Mouse (Mus musculus): ENCODE data around the gene Sprr2a1.
"Not testable (repeated sequence)": the region's sequence is repeated elsewhere in the genome, so short reads cannot be mapped to it uniquely, and the experiment has no call there.

Sprr2a1 gene

DNA sequence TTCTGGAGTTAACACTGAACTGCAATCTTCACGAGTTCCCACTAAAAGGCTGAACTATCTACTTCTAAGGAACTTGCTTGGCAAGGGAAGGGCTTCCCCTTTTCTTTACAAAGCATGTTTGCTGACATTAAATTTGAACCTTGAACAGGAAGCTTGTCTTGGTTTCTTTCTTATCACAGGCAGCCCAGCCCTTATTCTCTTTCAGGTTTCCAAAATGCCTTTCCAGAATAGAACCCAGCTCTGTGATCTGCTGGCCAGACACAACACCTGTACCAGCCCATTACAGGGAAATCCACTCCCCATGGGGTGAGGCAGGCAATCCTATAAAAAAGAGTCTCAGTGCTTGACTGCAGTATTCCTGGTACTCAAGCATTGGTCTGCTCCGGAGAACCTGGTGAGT, at the start of gene Sprr2a1, which contains the start of gene Sprr2a2:
Gene Sprr2a1, plus strand, starts transcription at position 231 of the 400 bp plus-strand sequence.
Gene Sprr2a2, plus strand, starts transcription at position 352 of the 400 bp plus-strand sequence.
- not testable (repeated sequence) for DNase-seq (ENCODE audit: low read depth, low spot score)

DNA sequence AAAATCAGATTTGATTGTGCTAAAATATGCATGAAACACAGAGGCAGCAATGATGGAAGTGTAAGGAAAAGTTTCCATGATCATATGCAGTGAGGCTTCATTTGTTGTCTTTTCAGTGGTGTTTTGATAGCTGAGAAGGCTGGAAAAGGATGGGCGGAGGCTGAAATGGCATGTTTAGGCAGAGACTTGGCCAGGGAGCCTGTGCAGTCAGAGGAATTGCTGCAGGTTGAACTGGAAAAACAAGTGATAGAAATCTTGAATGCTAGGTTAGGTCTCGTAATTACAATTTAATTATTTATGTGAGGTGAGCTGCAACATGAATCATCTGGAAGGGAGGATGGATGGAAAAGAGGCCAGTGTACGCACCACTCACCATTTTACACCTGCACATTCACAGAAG, 45.8 kb upstream of the Sprr2a1 start:
- DNase-seq (ENCODE audit: low read depth, low spot score), result no peak

DNA sequence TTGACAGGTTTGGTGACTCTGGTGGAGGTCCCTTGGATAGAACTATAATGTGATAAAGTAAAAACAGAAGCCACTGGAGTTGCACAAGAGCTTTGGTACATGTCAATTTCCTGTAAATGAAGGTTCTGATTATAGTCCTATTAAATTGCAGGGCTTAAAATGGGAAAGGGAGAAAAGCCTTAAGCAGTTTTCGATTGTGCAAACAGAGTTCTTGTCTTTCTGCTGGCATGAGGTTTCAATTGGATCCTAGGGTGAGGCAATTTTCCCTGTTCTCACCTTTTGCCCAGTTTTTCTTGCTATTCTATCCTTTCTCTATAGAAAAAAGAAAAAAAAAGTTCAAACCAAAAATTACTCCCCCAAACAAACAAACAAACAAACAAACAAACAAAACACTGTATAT, 38.7 kb upstream of the Sprr2a1 start:
- no peak for DNase-seq (ENCODE audit: low read depth, low spot score)

DNA sequence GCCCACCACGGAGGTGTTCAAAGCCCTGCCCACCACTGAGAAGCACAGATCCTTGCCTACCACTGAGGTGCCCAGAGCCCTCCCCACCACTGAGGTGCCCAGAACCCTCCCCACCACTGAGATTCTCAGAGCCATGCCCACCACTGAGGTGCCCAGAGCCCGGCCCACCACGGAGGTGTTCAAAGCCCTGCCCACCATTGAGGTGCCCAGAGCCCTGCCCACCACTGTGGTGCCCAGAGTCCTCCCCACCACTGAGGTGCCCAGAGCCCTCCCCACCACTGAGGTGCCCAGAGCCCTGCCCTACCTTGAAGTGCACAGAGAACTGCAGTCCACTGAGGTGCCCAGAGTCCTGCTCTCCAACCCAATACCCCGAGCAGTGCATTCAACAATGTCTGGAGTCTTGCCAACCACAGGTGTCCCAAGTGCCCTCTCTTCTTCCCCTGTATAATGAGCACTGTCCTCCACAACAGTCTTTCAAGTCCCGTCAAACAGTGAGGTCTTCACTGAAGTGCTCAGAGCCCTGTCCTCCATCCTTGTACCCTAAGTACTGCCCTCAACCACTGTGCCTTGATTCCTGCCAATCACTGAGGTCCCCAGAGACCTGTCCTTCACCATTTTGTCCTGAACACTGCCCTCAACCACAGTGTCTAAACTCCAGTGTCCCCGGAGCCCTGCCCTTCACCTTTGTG, 19.9 kb upstream of the Sprr2a1 start:
- no peak for DNase-seq (ENCODE audit: low read depth, low spot score)

DNA sequence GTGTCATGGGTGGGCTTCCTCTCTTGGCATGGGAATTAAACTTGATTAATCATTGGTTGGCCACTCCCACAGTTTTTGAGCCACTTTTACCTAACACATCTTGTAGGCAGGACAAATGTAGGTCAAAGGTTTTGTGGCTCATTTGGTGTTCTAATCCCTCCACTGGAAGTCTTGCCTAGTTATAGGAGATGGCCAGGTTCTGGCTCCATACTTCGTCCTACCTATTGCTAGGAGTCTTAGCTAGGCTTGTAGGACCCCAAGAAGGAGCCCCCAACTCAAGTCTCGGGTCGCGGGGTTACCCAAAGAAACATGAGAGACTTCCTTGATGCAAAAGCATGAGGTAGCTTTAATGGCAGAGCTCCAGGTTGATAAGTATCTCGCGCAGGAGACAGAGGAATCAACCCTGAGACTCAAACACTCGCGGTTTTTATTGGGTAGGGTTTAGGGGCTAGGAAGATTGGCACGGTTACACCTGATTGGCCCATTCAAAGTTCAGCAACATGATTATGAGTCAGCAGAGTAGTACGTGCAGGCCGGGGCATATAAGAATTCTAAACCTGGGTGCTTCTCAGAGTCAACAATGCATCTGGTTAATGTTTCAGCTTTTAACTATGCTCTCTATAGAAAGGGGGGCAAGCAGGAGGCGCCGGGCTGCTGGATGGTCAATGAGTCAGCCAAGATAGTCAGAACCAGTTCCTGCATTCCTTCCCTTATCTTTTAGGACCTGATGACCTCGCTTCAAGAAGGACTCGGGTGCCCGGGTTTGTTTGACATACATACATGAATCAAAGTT, 4.3 kb upstream of the Sprr2a1 start:
- not testable (repeated sequence) for DNase-seq (ENCODE audit: low read depth, low spot score)

DNA sequence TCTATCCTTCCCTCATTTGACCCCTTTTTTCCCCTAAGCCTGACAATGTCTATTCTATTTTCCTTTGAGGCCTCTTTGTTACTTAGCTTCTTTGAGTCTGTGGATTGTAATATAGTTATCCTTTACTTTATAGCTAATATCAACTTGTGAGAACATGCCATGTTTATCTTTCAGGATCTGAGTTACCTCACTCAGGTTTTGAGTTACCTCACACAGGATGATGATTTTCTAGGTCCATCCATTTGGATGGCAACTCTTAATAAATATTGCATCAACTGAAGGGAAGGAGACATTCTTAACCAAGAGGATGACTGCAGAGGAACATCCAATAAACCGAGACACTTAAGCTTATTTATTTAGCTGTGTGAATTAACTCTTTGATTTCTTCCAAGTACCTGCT, 3.5 kb upstream of the Sprr2a1 start:
- DNase-seq (ENCODE audit: low read depth, low spot score), result not testable (repeated sequence)

DNA sequence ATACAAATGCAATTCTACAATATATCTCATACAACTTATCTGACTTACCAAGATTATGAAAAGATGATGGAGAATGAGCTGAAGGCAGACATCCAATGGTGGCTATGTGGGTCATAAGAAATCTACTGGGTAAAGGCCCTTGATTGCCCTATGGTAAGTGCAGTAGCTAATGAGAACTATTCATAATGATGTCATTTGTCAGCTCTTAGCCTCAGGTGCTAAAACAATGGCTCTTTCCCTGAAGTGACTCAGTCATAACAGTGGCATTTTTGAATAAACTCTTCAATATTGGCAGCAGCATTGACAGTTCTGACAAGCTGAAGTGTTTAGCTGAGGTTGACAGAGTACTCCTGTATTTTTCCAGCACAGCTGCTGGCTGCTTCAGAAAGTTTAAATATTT, 1.9 kb upstream of the Sprr2a1 start:
- DNase-seq (ENCODE audit: low read depth, low spot score), result not testable (repeated sequence)

DNA sequence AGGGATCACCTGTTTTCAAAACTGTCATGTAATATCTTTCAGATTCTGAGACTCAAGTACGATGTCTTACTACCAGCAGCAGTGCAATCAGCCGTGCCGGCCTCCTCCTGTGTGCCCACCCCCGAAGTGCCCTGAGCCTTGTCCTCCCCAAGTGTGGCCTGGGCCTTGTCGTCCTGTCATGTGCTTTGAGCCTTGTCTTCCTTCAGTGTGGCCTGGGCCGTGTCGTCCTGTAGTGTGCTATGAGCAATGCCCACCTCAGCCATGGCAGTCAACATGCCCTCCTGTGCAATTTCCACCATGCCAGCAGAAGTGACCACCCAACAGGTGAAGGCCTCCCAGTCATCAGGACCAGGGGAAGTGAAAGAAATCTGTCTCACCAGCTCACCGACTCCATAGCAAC, 3.4 kb downstream of the Sprr2a1 start:
- DNase-seq (ENCODE audit: low read depth, low spot score), result not testable (repeated sequence)

DNA sequence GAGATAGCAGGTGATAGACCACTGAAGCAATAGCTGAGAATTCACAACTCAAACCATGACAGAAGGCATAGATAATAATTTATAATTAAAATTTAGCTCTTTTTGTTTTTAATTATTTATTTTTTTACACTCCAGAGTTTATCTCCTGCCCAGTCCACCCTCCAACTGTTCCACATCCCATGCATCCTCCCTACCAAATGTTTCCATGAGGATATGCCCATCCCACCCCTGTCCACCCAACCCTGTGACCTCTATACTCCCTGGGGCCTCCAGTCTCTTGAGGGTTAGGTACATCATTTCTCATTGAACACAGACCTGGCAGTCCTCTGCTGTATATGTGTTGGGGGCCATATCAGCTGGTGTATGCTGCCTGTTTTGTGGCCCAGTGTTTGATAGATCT, 8.1 kb downstream of the Sprr2a1 start:
- DNase-seq (ENCODE audit: low read depth, low spot score), result not testable (repeated sequence)

DNA sequence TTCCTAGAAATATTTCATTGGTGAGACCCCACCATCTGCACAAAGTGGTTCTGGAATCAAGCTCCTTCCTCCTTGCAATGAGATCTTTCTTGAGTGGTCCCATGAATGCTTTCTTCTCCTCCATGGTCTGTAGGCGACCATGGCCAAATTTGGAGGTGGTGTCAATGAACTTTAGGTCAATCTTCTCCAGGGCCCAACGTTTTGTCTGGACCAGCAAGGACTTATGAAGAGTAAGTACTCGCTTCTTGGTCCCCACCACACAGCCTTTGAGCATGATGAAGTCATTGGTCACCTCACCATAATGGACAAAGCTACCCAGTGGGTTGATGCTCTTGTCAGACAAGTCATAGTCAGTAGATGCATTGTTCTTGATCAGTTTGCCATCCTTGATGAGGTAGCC, 11.8 kb downstream of the Sprr2a1 start:
- not testable (repeated sequence) for DNase-seq (ENCODE audit: low read depth, low spot score)

DNA sequence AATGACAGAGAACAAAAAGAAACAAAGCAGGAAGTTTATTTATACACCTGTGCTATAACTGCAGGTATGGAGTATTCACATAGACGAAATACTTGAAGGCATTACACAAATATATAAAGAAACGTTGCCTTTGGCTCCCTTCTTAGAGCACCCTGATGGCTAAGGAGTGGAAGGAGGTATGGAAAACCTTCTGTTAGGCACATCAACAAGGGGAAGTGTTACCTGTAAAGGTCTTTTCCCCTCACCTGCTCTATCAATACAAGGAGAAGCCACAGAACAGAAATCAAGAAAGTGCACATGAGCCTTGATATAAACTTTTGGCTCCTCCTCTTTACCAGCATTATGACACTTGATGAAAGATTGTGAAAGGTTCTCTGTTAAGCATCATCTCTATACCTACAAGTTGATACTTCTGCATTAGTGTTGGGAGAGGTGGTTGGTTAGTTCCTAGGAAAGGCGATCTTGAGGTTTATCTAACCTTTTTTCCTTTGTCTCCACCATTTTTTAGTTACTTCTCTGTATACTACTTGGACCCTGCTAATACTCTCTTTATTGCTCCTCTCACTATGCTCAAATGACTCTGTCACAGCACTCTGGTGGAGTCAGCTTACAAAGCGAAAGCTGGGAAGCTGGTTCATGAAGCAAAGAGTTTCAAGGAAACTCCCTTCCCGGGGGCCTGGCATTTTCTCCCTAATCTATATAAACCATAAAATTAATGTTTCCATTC, 21.0 kb downstream of the Sprr2a1 start:
- DNase-seq (ENCODE audit: low read depth, low spot score), result not testable (repeated sequence)

DNA sequence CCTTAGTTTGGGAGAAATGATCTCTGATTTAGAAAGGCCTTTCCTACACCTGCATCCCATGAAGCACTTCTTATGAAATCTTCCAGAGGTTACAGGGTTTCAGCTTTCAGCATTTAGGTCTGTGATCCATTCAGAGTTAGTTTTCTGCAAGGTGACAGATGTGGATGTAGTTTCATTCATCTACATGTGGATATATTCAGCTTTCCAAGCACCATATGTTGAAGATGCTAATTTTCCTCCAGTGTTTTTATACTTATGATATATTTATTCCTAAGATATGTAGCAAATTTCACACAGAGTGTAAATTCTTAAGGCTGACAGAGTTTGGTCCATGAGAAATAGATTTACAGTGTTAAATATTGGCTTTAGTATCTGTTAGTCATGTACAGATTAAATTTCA, 23.1 kb downstream of the Sprr2a1 start:
- DNase-seq (ENCODE audit: low read depth, low spot score), result not testable (repeated sequence)

DNA sequence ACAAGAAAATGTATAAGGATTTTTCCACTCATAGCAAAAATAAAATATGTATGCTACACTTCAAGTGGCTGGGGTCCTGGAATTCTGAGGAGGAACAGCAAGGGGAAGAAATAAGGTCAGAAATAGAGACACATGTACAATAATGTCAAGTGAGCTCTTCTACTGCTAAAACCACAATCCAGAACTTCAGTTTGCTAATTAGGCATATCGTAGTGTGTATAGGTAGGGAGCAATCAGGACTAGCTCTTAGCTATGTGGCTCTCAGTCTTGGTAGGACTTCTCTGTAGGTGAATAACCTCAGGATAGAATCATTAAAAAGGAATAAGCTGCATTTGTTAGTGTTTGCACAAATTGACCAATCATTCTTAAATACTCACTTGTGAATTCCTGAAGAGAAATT, 23.6 kb downstream of the Sprr2a1 start:
- not testable (repeated sequence) for DNase-seq (ENCODE audit: low read depth, low spot score)

DNA sequence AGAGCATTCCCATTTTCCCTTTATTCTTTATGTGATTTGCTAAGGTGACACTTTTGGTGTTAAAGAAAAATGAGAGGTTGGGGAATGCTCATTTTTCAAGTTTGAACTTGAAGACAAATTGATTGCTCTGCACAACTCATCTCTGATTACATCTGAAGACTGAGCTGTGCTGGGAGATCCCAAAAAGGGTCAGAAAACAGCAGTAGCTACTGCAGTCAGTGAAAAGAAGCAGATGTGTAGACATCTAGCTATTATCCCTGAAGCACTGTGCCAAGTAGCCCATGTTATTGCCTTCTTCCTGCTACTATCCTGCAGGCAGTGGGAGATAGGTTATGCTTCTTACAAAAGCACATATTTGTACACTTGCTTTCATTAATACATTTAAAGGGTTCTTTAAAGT, 29.2 kb downstream of the Sprr2a1 start:
- not testable (repeated sequence) for DNase-seq (ENCODE audit: low read depth, low spot score)

DNA sequence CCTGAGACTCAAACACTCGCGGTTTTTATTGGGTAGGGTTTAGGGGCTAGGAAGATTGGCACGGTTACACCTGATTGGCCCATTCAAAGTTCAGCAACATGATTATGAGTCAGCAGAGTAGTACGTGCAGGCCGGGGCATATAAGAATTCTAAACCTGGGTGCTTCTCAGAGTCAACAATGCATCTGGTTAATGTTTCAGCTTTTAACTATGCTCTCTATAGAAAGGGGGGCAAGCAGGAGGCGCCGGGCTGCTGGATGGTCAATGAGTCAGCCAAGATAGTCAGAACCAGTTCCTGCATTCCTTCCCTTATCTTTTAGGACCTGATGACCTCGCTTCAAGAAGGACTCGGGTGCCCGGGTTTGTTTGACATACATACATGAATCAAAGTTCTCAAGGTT, 30.6 kb downstream of the Sprr2a1 start:
- DNase-seq (ENCODE audit: low read depth, low spot score), result not testable (repeated sequence)

DNA sequence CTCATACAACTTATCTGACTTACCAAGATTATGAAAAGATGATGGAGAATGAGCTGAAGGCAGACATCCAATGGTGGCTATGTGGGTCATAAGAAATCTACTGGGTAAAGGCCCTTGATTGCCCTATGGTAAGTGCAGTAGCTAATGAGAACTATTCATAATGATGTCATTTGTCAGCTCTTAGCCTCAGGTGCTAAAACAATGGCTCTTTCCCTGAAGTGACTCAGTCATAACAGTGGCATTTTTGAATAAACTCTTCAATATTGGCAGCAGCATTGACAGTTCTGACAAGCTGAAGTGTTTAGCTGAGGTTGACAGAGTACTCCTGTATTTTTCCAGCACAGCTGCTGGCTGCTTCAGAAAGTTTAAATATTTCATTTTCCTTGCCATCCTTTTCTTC, 32.9 kb downstream of the Sprr2a1 start:
- not testable (repeated sequence) for DNase-seq (ENCODE audit: low read depth, low spot score)

DNA sequence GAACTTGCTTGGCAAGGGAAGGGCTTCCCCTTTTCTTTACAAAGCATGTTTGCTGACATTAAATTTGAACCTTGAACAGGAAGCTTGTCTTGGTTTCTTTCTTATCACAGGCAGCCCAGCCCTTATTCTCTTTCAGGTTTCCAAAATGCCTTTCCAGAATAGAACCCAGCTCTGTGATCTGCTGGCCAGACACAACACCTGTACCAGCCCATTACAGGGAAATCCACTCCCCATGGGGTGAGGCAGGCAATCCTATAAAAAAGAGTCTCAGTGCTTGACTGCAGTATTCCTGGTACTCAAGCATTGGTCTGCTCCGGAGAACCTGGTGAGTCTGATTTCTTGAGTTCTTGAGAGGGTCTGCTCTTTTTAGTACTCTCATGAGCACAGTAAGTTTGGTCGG, 34.9 kb downstream of the Sprr2a1 start:
- not testable (repeated sequence) for DNase-seq (ENCODE audit: low read depth, low spot score)

DNA sequence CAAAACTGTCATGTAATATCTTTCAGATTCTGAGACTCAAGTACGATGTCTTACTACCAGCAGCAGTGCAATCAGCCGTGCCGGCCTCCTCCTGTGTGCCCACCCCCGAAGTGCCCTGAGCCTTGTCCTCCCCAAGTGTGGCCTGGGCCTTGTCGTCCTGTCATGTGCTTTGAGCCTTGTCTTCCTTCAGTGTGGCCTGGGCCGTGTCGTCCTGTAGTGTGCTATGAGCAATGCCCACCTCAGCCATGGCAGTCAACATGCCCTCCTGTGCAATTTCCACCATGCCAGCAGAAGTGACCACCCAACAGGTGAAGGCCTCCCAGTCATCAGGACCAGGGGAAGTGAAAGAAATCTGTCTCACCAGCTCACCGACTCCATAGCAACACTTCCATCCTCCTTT, 38.3 kb downstream of the Sprr2a1 start:
- not testable (repeated sequence) for DNase-seq (ENCODE audit: low read depth, low spot score)

DNA sequence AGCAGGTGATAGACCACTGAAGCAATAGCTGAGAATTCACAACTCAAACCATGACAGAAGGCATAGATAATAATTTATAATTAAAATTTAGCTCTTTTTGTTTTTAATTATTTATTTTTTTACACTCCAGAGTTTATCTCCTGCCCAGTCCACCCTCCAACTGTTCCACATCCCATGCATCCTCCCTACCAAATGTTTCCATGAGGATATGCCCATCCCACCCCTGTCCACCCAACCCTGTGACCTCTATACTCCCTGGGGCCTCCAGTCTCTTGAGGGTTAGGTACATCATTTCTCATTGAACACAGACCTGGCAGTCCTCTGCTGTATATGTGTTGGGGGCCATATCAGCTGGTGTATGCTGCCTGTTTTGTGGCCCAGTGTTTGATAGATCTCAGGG, 42.9 kb downstream of the Sprr2a1 start:
- not testable (repeated sequence) for DNase-seq (ENCODE audit: low read depth, low spot score)

DNA sequence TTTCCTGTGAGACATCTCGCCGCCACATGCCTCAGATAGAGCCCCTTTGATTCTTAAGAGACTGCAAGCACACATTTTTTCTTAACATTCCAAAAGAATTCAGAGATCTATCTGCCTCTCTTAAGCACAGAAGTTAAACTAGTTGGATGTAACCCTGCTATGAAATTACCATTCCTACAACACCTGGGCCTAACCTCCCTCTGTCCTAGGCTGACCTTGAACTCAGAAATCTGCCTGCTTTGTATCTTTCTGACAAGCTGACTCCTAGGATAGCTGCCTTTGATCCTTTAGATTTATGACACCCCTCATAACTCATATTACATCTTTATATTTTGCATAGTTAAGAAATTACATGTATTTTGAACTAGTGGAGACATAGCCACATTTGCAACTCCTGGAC, 47.9 kb downstream of the Sprr2a1 start:
- not testable (repeated sequence) for DNase-seq (ENCODE audit: low read depth, low spot score)

Measured in retina, postnatal 7 days (tissue).